Mouse (Mus musculus) spleen, embryonic (tissue): ENCODE data around the gene Spats2.

Experiments used
- CTCF ChIA-PET: fragments of 350-600 bp; sonication (Branson Sonifier 250); formaldehyde crosslinking; loops from one replicate; lab custom pipeline; 2022; lab: Charles Lee

Gene Spats2

DNA sequence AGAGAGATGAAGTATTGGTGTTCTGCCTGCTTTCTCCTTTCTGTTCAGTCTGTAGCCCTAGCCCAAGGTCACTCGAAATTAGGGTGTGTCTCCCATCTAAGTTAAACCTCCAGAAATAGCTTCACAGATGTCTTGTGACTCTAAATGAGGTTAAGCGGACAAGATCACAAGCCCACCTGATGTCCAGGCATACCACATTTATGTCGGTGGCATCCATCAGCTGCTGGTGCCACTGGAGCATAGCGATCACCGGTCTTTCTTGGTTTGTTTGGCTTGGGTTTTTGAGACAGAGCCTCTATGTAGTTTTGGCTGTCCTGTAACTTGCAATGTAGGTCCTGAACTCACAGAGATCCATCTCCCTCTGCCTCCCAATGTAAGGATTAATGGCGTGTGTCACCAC lies 128.1 kb downstream of the Spats2 start:
- CTCF ChIA-PET = interaction anchor here (0.7 kb wide), 1 partner anchor 160 kb away, joined by 3 read pairs; no protein-coding TSS in a partner anchor

- CTCF ChIA-PET = no interaction called here
Observed at GRCm38 (mm10) chr15:99254477-99255005, 128.8 kb downstream of the Spats2 start.

GRCm38 (mm10) chr15:99255241-99255749 lies 129.6 kb downstream of the Spats2 start:
- CTCF ChIA-PET = no interaction called here

DNA sequence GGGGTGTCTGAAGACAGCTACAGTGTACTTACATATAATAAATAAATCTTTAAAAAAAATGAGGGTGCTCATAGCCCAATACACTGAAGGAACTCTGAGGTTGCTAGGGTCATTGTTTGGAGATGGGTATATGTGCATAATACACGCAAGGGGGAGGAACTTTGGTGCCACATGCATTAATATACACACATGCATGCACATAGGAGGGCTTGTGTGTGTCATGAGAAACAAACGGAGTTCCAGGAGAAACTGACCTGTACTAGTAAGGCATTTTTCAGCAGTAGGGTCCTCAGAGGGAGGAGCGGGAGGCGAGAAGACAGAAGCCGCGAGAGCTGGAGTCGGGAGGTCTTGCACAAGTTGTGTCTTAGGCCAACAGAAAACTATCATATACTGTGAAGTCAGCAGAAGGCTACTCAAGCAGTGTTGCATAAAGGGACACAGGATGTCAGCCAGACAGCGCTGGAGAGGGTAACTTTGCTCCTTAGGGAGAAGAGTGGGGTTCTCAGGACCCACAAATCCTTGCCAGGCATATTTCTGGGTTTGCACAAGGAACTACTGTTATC lies 133.5 kb downstream of the Spats2 start:
- CTCF ChIA-PET = no interaction called here

- CTCF ChIA-PET = no interaction called here
Observed at GRCm38 (mm10) chr15:99259730-99260252, 134.1 kb downstream of the Spats2 start.

GRCm38 (mm10) chr15:99262702-99263101 lies 137.0 kb downstream of the Spats2 start:
- CTCF ChIA-PET = no interaction called here
